Mouse (Mus musculus) myocyte (in vitro differentiated cells): ENCODE measurements around the gene Slc9a9. TPM values are rescaled to one million over a fixed set of nuclear protein-coding genes. Genes with fewer than 3 reads are reported as not detected.

ENCODE experiments used
- H3K27me3 ChIP-seq: one replicate; pipeline ENCODE4 v1.6.1; 2011; ENCODE audit not compliant: control insufficient read depth, insufficient read depth, insufficient read length
- H3K36me3 ChIP-seq: one replicate; pipeline ENCODE4 v1.6.1; 2011; ENCODE audit not compliant: control insufficient read depth, insufficient read depth
- H3K4me2 ChIP-seq: one replicate; pipeline ENCODE4 v1.6.1; 2011; ENCODE audit warnings: low read depth, control low read depth
- H3K4me3 ChIP-seq: one replicate; pipeline ENCODE4 v1.5.1; 2011; ENCODE audit warnings: mild to moderate bottlenecking, control low read depth, moderate library complexity
- H3K79me2 ChIP-seq: one replicate; pipeline ENCODE4 v1.6.1; 2011; ENCODE audit not compliant: control insufficient read depth, insufficient read depth
- H3ac ChIP-seq: one replicate; pipeline ENCODE4 v1.6.1; 2011; ENCODE audit not compliant: control insufficient read depth, insufficient read length
- CEBPB ChIP-seq: IDR thresholded peaks from 2 replicates; pipeline ENCODE4 v1.6.1; 2011; ENCODE audit warnings: mild to moderate bottlenecking, moderate library complexity; ENCODE audit not compliant: poor library complexity, insufficient read depth, severe bottlenecking
- E2F4 ChIP-seq: IDR thresholded peaks from one replicate; pipeline ENCODE4 v1.6.1; 2011; ENCODE audit warnings: mild to moderate bottlenecking, control low read depth, moderate library complexity; ENCODE audit not compliant: insufficient read depth
- MAX ChIP-seq: IDR thresholded peaks from one replicate; pipeline ENCODE4 v1.6.1; 2011; ENCODE audit warnings: low read depth, mild to moderate bottlenecking, control low read depth
- MYOD1 ChIP-seq, 3 experiments: IDR thresholded peaks; one replicate each; pipeline ENCODE4 v1.6.1; 2011; ENCODE audit warnings: control low read depth in 2 of 3, low read depth in 2 of 3, mild to moderate bottlenecking in 2 of 3, moderate library complexity in 1 of 3; ENCODE audit not compliant: insufficient read length in 2 of 3, control insufficient read depth in 1 of 3
- MYOG ChIP-seq, 3 experiments: IDR thresholded peaks; one replicate each; pipeline ENCODE4 v1.6.1; 2011; ENCODE audit warnings: control low read depth in 2 of 3, low read depth in 2 of 3, mild to moderate bottlenecking in 2 of 3; ENCODE audit not compliant: insufficient read length in 2 of 3, control insufficient read depth in 1 of 3, insufficient read depth in 1 of 3
- POLR2A ChIP-seq: IDR thresholded peaks from one replicate; pipeline ENCODE4 v1.6.1; 2011; ENCODE audit warnings: low read depth, mild to moderate bottlenecking, control low read depth, moderate library complexity; ENCODE audit not compliant: insufficient read length
- POLR2AphosphoS2 ChIP-seq: IDR thresholded peaks from one replicate; pipeline ENCODE4 v1.6.1; 2011; ENCODE audit warnings: low read depth, control low read depth; ENCODE audit not compliant: insufficient read length
- REST ChIP-seq: IDR thresholded peaks from one replicate; pipeline ENCODE4 v1.6.1; 2011; ENCODE audit warnings: mild to moderate bottlenecking, control low read depth, moderate library complexity; ENCODE audit not compliant: insufficient read depth, insufficient read length
- SRF ChIP-seq: IDR thresholded peaks from one replicate; pipeline ENCODE4 v1.6.1; 2011; ENCODE audit warnings: low read depth; ENCODE audit not compliant: control insufficient read depth, insufficient read length
- TCF12 ChIP-seq: IDR thresholded peaks from one replicate; pipeline ENCODE4 v1.6.1; 2011; ENCODE audit warnings: mild to moderate bottlenecking, control low read depth; ENCODE audit not compliant: poor library complexity, insufficient read depth, severe bottlenecking
- TCF3 ChIP-seq: IDR thresholded peaks from one replicate; pipeline ENCODE4 v1.6.1; 2011; ENCODE audit warnings: low read depth, control low read depth; ENCODE audit not compliant: insufficient read length
- USF1 ChIP-seq: IDR thresholded peaks from one replicate; pipeline ENCODE4 v1.6.1; 2011; ENCODE audit warnings: low read depth, mild to moderate bottlenecking, control low read depth, moderate library complexity
- polyA plus RNA-seq: library from polyadenylated mRNA; unstranded; fragments of >200 nt; fragmentation: generic; extraction: Trizol; gene quantifications from one replicate; pipeline ENCODE4 v1.2.1, GENCODE M21; 2012; ENCODE audit warnings: missing spikeins

Gene Slc9a9
- polyA plus RNA-seq, 1 experiment = 21.5 TPM

- no peak overlapping the region for H3ac ChIP-seq
- H3K27me3 ChIP-seq = no peaks in the 10 kb centered on the region
- TF ChIP-seq TCF3 = no peak
- TF ChIP-seq REST = no peak
- no peak for TF ChIP-seq MYOG (IDR thresholded peaks at IDR 0.05; ENCODE audit: control insufficient read depth in 1 of 3, insufficient read depth in 1 of 3, insufficient read length in 2 of 3, low read depth in 2 of 3)
- TF ChIP-seq TCF12 = no peak
- TF ChIP-seq SRF = no peak
- H3K4me3 ChIP-seq = no peak overlapping the region
- H3K36me3 ChIP-seq = no peaks in the 10 kb centered on the region
- no peaks in the 10 kb centered on the region for H3K79me2 ChIP-seq
- no peak overlapping the region for H3K4me2 ChIP-seq
These were observed 489.2 kb downstream of the Slc9a9 start for GRCm38 (mm10) chr9:95158916-95159315.

DNA sequence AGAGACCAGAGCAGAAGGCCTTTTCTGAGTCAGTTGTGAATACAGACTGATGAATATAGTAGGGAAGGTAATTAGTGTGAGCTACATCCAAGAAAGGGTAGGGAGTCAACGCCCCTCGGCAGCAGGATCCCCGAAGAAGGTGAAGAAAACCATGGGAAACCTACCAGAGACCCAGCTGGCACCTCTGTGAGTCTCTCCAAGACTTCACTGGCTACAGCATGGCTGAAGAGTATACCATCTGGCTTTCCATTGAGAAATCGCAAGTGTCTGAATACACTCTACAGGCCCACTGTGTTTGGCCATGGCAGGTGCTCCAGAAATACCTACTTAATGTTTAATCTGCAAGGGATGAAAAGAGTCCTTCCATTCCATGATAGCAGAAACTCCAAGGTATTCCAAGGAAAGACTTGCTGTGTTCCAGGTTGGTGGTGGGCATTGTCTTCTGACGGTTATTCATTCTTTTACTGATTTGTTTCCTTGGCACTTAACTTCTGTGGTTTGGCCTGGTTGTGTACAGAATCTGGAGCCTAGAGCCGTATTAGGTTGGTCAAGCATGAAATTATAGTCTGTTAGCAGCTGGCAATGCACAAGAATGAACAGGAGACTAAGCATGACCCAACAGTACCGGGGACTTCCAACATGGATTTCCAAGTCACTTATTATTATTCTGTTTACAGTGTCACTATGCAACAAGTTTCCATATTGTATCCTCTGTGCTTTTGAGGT is 491.0 kb downstream of the Slc9a9 start:
- no peak overlapping the region for H3K4me2 ChIP-seq
- H3K27me3 ChIP-seq = no peaks in the 10 kb centered on the region
- H3ac ChIP-seq = no peak overlapping the region
- no peaks in the 10 kb centered on the region for H3K79me2 ChIP-seq
- H3K36me3 ChIP-seq = no peaks in the 10 kb centered on the region
- no peak overlapping the region for H3K4me3 ChIP-seq
- TF ChIP-seq POLR2AphosphoS2 (no peak), TCF12 (no peak), REST (no peak), MYOG (IDR thresholded peaks at IDR 0.05; ENCODE audit: control insufficient read depth in 1 of 3, insufficient read depth in 1 of 3, insufficient read length in 2 of 3, low read depth in 2 of 3) (no peak), E2F4 (no peak), CEBPB (no peak), USF1 (no peak), POLR2A (no peak), MAX (no peak), MYOD1 (IDR thresholded peaks at IDR 0.05; ENCODE audit: control insufficient read depth in 1 of 3, insufficient read length in 2 of 3, low read depth in 2 of 3) (no peak), SRF (no peak), TCF3 (no peak)

DNA sequence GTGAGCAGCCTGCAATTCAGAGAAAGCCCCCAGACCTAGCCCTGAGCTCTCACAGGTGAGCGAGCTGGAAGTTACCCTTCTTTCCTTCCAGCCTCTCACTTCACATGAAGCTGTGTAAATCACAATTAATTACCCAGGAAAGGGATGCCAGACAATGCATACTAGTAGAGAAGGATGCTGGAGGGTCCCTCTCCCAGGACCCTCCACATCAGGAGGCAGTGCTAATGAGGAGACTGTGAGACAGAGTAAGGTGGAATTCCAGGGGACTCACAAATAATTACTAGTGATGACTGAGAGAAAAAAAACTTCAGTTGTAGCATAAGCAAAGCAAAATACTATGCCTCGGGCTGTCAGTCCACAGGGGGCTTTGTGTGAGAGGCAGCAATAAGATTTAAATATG is 492.0 kb downstream of the Slc9a9 start:
- Histone ChIP-seq H3ac (no peak overlapping the region), H3K36me3 (no peaks in the 10 kb centered on the region), H3K27me3 (no peaks in the 10 kb centered on the region), H3K79me2 (no peaks in the 10 kb centered on the region), H3K4me2 (no peak overlapping the region), H3K4me3 (no peak overlapping the region)
- TF ChIP-seq REST (no peak), TCF12 (no peak), TCF3 (no peak), CEBPB (no peak), MYOD1 (IDR thresholded peaks at IDR 0.05; ENCODE audit: control insufficient read depth in 1 of 3, insufficient read length in 2 of 3, low read depth in 2 of 3) (no peak), POLR2A (no peak), MYOG (IDR thresholded peaks at IDR 0.05; ENCODE audit: control insufficient read depth in 1 of 3, insufficient read depth in 1 of 3, insufficient read length in 2 of 3, low read depth in 2 of 3) (no peak), MAX (no peak), E2F4 (no peak), POLR2AphosphoS2 (no peak)

DNA sequence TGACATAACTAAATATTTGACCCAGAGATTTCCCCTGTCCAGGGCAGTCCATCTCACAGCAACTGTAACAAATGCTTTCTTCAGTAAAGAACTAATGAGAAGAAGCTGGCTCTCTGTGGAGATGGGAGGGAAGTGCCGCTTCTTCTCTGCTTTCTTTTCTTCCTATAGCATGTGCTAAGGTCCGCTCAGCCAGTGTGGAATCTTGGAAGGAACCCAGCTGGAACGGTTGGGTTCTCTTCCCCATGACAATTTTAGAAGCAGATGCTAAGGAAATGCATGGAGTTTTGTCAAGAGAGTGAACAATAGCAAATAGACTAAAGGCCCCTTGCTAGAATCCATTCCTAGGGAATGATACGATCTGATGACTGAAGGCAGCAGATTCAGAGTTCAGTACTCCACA is 496.5 kb downstream of the Slc9a9 start:
- Histone ChIP-seq H3K79me2 (no peaks in the 10 kb centered on the region), H3K4me3 (no peak overlapping the region), H3K27me3 (no peaks in the 10 kb centered on the region), H3K36me3 (no peaks in the 10 kb centered on the region), H3ac (no peak overlapping the region), H3K4me2 (no peak overlapping the region)
- no peak for TF ChIP-seq CEBPB
- no peak for TF ChIP-seq REST

DNA sequence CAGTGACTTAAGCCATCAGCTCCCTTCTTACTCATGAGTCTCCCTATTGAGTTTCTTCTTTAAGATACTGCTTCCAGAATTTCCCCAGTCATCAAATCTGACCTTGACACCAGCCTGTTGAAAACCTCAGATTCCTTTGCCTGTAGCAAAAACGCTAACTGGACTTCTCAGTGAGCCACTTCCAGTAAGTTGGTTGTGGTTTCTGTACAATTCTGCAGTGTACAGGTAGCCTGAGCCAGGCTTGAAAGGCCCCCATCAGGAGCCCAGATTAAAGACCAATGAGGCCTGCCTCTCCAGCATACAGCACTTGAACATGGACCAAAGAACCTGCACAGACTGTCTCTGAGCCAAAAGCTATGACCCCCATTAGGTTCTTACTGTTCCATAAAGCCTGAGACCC is 498.1 kb downstream of the Slc9a9 start:
- no peak for TF ChIP-seq REST
- no peak for TF ChIP-seq MYOG (IDR thresholded peaks at IDR 0.05; ENCODE audit: control insufficient read depth in 1 of 3, insufficient read depth in 1 of 3, insufficient read length in 2 of 3, low read depth in 2 of 3)
- Histone ChIP-seq H3ac (no peak overlapping the region), H3K79me2 (no peaks in the 10 kb centered on the region), H3K27me3 (no peaks in the 10 kb centered on the region), H3K4me3 (no peak overlapping the region), H3K36me3 (no peaks in the 10 kb centered on the region), H3K4me2 (no peak overlapping the region)
